Mouse (Mus musculus): ENCODE measurements at regions not wholly inside any gene's neighbourhood (a gene's known extent, or its start where the extent isn't known, plus 50 kb on each side); places are given as distances from the start of the nearest gene placed in this dataset.

DNA sequence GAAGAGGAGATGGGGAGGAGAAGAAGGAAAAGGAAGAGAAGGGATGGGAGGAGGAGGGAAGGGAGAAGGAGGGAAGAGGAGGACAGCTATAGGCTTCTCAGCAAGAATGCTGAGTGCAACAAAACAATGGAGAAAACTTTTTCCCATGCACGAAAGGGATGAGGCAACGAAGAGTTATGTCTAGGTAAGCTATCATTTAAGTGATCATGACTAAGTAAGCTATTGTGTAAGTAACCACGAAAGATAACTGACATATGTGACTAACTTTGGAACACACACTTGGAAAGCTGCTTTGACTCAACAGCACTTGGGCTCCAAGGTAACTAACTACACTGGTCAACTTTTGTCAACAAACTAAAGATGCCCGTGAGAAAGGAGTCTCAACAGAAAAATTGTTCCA lies 50.9 kb upstream of the Fstl1 start:
- DNase-seq (ENCODE audit: low spot score in 2 of 2): no peak
- intact Hi-C loops (cut with DNase I): no loop called here

DNA sequence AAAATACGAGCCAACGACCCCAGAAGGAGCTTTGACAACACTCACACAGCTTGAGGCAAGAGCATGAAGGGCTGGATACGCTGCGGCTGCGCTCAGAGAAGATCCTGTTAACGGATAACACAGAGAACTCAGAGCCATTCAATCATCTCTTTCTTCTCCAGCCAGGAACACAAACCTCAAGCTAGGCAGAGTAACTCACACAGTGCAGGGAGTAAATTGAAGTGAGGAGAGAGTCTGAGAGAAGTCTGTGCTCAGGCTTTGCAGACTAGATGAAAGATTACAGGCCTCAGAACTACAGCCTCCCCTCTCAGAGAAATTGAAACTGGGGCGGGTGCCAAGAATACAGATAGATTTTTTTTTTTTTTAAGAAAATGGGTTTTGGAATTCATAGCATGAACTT lies 60.9 kb upstream of the Ndufb4 start:
- intact Hi-C loops (cut with DNase I): no loop called here
- DNase-seq (ENCODE audit: low spot score in 2 of 2): peak in 1 of 2 experiments; percentile 15

DNA sequence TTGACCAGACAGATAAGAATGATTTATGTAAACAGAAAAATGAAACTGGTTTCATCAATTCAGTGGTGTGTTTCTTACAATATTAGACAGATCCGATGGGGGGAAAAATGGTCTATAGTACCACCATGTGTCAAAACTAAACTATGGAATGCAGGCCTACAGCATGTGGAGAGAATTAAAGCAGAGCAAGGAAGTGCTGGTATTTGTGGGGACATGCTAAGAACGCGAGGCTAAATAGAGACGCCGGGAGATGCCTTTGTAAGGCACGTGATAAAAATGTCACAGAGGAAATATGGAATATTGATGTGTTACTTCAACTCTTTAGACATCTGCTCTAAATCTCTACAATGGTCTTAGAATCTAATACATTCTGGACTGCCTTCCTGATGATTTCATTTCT lies 60.0 kb upstream of the Ndufb4 start:
- intact Hi-C loops (cut with DNase I): no loop called here
- DNase-seq (ENCODE audit: low spot score in 2 of 2): no peak

DNA sequence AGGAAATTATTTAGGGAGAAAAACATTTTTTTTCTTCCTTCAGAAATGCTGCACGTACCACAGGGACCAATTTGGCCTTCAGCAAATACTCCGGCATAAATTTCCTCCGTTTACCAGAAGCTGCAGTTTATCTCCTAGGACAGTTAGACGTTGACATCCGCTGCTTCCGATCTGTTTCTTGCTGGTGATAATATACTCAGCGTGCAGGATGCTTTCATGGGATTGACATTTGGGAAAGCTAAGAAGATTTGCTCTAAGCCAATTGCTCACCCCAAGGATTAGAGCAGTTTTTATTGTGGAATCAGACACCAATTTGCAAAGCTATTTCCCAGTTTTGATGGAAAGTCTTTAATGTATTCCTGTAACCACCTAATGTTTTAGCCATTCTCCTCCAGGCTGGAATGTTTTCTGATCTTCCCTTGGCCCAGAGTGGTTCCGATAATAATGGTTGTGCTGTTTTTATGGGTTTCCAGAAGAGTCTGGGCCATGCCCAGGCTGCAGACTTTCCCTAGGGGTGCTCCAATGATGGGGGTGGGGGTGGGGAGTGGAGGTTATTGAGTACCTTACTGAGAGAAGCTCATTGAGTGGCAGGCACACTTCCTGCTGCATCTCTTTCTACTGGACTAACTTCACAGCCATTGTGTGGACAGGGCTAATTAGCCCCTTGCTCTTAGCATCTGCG lies 52.1 kb upstream of the Ndufb4 start:
- DNase-seq (ENCODE audit: low spot score in 2 of 2): no peak
- intact Hi-C loops (cut with DNase I): no loop called here

DNA sequence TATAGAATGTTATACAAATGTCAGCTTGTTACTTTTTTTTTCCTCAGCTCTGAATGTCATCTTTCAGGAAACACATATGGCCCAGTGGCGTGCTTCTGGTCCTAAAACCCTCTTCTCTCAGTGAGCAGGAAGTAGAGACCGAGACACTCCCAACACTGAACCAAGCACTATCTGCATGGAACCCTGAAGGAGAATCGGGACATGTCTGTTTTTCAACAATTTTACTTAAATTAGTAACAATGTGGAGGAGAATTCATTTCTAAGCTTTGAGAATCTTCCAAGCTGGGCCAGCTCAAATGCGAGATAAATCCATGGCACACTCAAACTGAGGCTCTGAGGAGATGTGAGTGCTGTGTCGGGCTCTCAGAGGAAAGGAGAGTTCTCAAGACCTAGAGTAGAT lies 51.0 kb upstream of the Ndufb4 start:
- no peak for DNase-seq (ENCODE audit: low spot score in 2 of 2)
- intact Hi-C loops (cut with DNase I): no loop called here

DNA sequence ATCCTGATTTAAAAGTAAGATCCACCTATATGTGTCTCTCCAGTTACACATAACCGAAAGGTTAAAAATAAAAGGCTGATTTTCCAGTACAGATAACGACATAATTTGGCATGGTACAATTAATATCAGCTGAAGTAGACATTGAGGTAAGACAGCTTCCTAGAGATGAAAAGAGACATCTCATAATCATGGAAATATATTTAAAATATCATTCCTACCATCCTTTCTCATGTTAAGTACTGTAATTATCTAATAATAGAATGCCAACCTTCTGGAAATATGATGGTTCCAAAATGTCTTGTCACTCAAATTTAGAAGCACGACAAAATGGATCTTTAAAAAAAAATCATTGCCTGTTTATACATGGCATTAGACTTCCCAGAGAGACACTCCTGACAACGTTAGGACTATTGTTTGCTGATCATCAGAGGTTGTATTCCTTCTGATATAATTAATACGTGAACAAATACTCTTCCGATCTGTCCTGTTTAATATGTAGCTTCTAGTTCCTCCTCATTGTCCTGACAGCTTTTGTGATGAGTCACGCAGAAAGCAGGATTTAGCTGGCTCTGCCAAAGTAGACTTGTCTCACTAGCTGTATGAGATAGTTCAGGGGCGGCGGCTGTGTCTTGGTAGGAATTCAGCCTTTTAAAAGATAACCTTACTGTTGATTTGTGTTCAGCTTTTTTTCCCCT lies 50.4 kb upstream of the Ndufb4 start:
- peak; percentile 57 to 72 for DNase-seq (ENCODE audit: low spot score in 2 of 2)
- intact Hi-C loops (cut with DNase I): no loop called here
